Mouse (Mus musculus): ENCODE measurements at regions not wholly inside any gene's neighbourhood (a gene's known extent, or its start where the extent isn't known, plus 50 kb on each side); places are given as distances from the start of the nearest gene placed in this dataset.

DNA sequence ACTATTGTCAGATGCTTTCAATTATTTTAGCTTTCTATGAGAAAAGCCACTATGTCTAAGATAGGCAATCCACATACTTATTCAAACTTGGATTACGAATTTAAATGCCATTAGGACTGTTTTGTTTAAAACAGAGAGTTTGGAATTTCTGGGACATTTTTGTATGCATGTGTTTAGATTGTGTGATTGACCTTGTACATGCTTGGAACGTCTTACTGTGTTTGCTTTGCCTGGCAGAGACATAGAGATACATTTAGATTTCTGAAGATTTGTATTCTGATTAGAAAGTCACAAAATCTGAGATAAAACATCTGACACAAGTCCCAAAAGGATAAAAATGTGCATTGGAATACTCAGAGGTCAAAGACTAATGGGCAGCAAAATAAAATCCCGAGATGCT, 784.3 kb downstream of the Flrt2 start:
- Histone ChIP-seq H3K9ac (ENCODE audit: low read depth, low read length) (no peak overlapping the region), H3K4me1 (ENCODE audit: control insufficient read depth, insufficient read depth, low read length) (no peaks in the 10 kb centered on the region), H3K27me3 (replicated peaks; ENCODE audit: control insufficient read depth, insufficient read depth, low read length) (no peaks in the 10 kb centered on the region), H3K4me2 (ENCODE audit: low read depth, low read length) (no peak overlapping the region), H3K9me3 (ENCODE audit: control insufficient read depth, low read length) (no peaks in the 10 kb centered on the region), H3K27ac (ENCODE audit: low read length) (no peak overlapping the region), H3K36me3 (ENCODE audit: control insufficient read depth, insufficient read depth, low read length) (no peaks in the 10 kb centered on the region), H3K4me3 (ENCODE audit: low read length) (no peak overlapping the region)
- ATAC-seq: no peak
- WGBS: 35% methylated on average over 3 of the region's 3 CpGs

DNA sequence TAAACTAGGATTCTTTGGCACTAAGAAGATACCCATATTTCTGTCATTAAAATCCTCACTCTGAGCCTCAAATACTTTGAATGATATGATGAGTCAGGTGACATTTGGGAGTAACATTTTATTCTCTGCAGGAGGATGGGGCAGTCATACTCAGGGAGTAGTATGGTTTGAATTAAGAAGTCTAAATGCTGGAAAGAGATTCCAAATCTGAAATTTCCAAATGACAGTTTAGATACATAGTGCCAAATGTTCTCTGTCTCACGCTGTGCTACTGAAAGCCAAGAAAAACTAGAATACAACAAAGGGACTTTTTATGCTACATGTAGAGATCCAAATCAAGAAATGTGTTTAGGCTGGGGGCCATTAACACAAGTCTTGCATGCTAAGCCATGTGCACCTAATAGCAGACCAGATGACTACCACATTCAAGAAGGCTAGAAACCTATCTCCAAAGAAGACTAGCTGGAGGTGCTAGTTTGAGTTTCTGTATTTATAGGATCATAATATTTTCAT, 796.5 kb downstream of the Flrt2 start:
- Histone ChIP-seq H3K9me3 (ENCODE audit: control insufficient read depth, low read length) (no peaks in the 10 kb centered on the region), H3K9ac (ENCODE audit: low read depth, low read length) (no peak overlapping the region), H3K27me3 (replicated peaks; ENCODE audit: control insufficient read depth, insufficient read depth, low read length) (no peaks in the 10 kb centered on the region), H3K27ac (ENCODE audit: low read length) (no peak overlapping the region), H3K4me3 (ENCODE audit: low read length) (no peak overlapping the region), H3K36me3 (ENCODE audit: control insufficient read depth, insufficient read depth, low read length) (no peaks in the 10 kb centered on the region), H3K4me2 (ENCODE audit: low read depth, low read length) (no peak overlapping the region), H3K4me1 (ENCODE audit: control insufficient read depth, insufficient read depth, low read length) (no peaks in the 10 kb centered on the region)
- WGBS: 87% methylated on average over 1 of the region's 1 CpGs
- ATAC-seq: no peak

DNA sequence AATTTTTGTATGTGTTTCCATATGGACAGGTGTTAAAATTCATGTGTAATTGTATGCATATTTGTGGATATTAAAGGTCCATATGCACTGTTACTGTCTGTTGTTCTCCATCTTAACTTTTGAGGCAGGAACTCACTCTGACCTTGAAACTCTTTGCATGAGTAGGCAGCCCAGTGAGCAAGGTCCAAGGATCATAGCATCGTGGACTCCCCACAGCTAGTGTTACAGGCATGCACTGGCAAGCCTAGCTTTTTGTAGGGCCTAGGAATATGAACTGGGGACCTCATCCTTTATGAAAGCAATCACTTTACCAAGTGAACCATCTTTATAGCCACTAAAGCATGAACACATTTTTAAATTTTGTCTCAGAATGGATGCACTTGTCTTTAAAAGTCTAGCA, 817.6 kb downstream of the Flrt2 start:
- Histone ChIP-seq H3K36me3 (ENCODE audit: control insufficient read depth, insufficient read depth, low read length) (no peaks in the 10 kb centered on the region), H3K9me3 (ENCODE audit: control insufficient read depth, low read length) (no peaks in the 10 kb centered on the region), H3K9ac (ENCODE audit: low read depth, low read length) (no peak overlapping the region), H3K27ac (ENCODE audit: low read length) (no peak overlapping the region), H3K27me3 (replicated peaks; ENCODE audit: control insufficient read depth, insufficient read depth, low read length) (no peaks in the 10 kb centered on the region), H3K4me1 (ENCODE audit: control insufficient read depth, insufficient read depth, low read length) (no peaks in the 10 kb centered on the region), H3K4me2 (ENCODE audit: low read depth, low read length) (no peak overlapping the region), H3K4me3 (ENCODE audit: low read length) (no peak overlapping the region)
- 76% methylated on average over 1 of the region's 1 CpGs for WGBS
- ATAC-seq: no peak

DNA sequence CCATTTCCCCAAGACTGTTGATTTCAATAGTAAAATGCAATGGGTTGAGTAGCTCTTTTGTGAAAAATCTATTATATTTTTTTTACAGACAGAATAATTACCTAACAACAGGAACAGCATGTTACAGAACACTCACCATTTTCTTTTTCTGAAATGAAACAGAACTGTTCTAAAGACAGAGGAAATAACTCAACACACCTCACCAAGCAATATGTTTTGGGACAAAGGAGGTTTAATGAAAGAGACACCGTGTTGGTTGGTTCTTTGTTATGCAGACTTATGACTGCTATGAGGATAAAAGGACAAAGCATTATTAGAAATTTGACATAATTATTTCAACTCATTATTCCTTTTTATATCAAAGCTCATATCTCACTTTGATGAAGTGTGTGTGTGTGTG, 866.8 kb downstream of the Flrt2 start:
- H3K27ac ChIP-seq (ENCODE audit: low read length): no peak overlapping the region
- no peaks in the 10 kb centered on the region for H3K36me3 ChIP-seq (ENCODE audit: control insufficient read depth, insufficient read depth, low read length)
- H3K4me3 ChIP-seq (ENCODE audit: low read length): no peak overlapping the region
- H3K27me3 ChIP-seq (replicated peaks; ENCODE audit: control insufficient read depth, insufficient read depth, low read length): no peaks in the 10 kb centered on the region
- no peaks in the 10 kb centered on the region for H3K9me3 ChIP-seq (ENCODE audit: control insufficient read depth, low read length)
- H3K9ac ChIP-seq (ENCODE audit: low read depth, low read length): no peak overlapping the region
- no peak overlapping the region for H3K4me2 ChIP-seq (ENCODE audit: low read depth, low read length)
- no peak for ATAC-seq
- 79% methylated on average over 1 of the region's 1 CpGs for WGBS
- H3K4me1 ChIP-seq (ENCODE audit: control insufficient read depth, insufficient read depth, low read length): no peaks in the 10 kb centered on the region

DNA sequence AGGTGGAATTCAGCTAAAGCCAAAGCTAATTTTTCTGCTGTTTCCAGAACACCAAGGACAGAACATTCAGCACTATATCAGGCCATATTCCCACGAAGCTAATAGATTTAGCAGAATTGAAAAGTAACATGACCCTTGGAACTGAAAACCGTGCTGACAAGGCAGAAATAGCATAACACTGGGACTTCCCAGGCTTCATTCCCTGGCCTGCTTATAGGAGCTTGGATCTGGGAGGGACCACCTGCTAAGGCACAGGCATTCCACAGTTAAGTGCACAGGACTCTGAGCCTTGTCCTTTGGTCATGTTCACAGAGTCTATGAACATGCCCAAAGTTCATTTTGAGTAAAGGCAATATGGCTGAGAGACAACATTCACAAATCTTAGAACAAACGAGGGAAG, 902.8 kb downstream of the Flrt2 start:
- no peak overlapping the region for H3K9ac ChIP-seq (ENCODE audit: low read depth, low read length)
- no peaks in the 10 kb centered on the region for H3K27me3 ChIP-seq (replicated peaks; ENCODE audit: control insufficient read depth, insufficient read depth, low read length)
- no peaks in the 10 kb centered on the region for H3K4me1 ChIP-seq (ENCODE audit: control insufficient read depth, insufficient read depth, low read length)
- ATAC-seq: no peak
- H3K27ac ChIP-seq (ENCODE audit: low read length): no peak overlapping the region
- no peaks in the 10 kb centered on the region for H3K36me3 ChIP-seq (ENCODE audit: control insufficient read depth, insufficient read depth, low read length)
- no peak overlapping the region for H3K4me3 ChIP-seq (ENCODE audit: low read length)
- WGBS: 47% methylated on average over 3 of the region's 3 CpGs
- H3K9me3 ChIP-seq (ENCODE audit: control insufficient read depth, low read length): no peaks in the 10 kb centered on the region
- H3K4me2 ChIP-seq (ENCODE audit: low read depth, low read length): no peak overlapping the region

DNA sequence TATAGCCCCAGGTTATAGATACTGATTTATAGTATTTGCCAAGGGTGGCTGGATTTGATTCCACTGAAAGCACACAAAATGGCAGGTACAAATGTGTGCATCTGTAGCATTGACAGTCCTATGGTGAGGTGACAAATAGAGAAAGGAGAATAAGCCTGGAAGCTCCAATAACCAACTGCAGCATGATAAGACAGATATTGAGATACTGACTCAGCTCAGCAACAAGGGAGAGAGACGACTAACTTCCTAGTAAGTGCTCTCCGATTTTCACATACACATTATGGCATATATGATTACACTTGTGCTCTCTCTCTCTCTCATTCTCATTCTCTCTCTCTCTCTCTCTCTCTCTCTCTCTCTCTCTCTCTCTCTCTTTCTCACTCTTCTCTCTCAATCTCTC, 923.1 kb downstream of the Flrt2 start:
- Histone ChIP-seq H3K9me3 (ENCODE audit: control insufficient read depth, low read length) (no peaks in the 10 kb centered on the region), H3K27ac (ENCODE audit: low read length) (no peak overlapping the region), H3K27me3 (replicated peaks; ENCODE audit: control insufficient read depth, insufficient read depth, low read length) (no peaks in the 10 kb centered on the region), H3K4me2 (ENCODE audit: low read depth, low read length) (no peak overlapping the region), H3K4me1 (ENCODE audit: control insufficient read depth, insufficient read depth, low read length) (no peaks in the 10 kb centered on the region), H3K9ac (ENCODE audit: low read depth, low read length) (no peak overlapping the region), H3K36me3 (ENCODE audit: control insufficient read depth, insufficient read depth, low read length) (no peaks in the 10 kb centered on the region), H3K4me3 (ENCODE audit: low read length) (no peak overlapping the region)
- 81% methylated on average over 2 of the region's 2 CpGs for WGBS
- no peak for ATAC-seq

DNA sequence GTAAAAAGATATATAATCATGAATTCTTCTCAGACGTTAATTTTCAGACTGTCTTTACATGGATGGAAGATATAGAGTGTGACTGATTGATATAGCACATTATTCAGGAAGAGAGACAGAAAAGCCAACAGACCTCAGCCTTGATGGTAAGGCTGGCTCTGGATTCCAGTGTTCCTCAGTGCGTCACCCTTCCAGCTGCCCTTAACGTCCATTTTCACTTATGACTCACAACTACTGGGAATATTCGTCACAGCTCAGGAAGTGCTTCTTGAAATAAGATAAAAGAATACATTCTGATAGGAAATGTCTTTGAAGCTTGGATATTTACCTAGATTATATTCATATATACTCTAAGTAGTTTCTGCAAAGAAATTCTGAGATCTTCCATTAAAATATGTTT, 923.8 kb downstream of the Flrt2 start:
- Histone ChIP-seq H3K4me1 (ENCODE audit: control insufficient read depth, insufficient read depth, low read length) (no peaks in the 10 kb centered on the region), H3K27ac (ENCODE audit: low read length) (no peak overlapping the region), H3K9me3 (ENCODE audit: control insufficient read depth, low read length) (no peaks in the 10 kb centered on the region), H3K27me3 (replicated peaks; ENCODE audit: control insufficient read depth, insufficient read depth, low read length) (no peaks in the 10 kb centered on the region), H3K9ac (ENCODE audit: low read depth, low read length) (no peak overlapping the region), H3K36me3 (ENCODE audit: control insufficient read depth, insufficient read depth, low read length) (no peaks in the 10 kb centered on the region), H3K4me2 (ENCODE audit: low read depth, low read length) (no peak overlapping the region), H3K4me3 (ENCODE audit: low read length) (no peak overlapping the region)
- ATAC-seq: no peak
- 81% methylated on average over 4 of the region's 4 CpGs for WGBS

DNA sequence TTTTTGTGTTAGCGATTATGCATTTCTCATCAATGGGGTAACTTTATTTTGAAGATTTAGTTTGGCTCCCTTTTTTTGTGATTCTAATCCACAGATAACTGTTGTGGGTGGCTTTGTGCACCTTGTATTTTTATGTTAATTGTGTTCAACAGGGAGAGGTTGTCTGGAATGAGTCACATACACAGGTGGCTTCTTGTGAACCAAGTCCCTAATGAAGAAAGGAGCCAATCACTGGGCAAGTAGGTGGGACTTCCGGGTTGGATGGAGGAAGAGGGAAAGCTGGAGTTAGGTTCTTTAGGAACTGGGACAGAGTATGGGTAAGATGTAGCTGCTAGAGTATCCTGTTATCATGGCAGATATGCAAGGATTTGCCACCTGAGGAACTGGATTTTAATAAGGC, 925.2 kb downstream of the Flrt2 start:
- H3K36me3 ChIP-seq (ENCODE audit: control insufficient read depth, insufficient read depth, low read length): no peaks in the 10 kb centered on the region
- H3K4me3 ChIP-seq (ENCODE audit: low read length): no peak overlapping the region
- WGBS: 98% methylated on average over 2 of the region's 2 CpGs

More for the DNA sequence above, 925.2 kb downstream of the Flrt2 start:
- H3K27me3 ChIP-seq (replicated peaks; ENCODE audit: control insufficient read depth, insufficient read depth, low read length): no peaks in the 10 kb centered on the region
- H3K9me3 ChIP-seq (ENCODE audit: control insufficient read depth, low read length): no peaks in the 10 kb centered on the region
- no peak overlapping the region for H3K4me2 ChIP-seq (ENCODE audit: low read depth, low read length)
- no peak overlapping the region for H3K27ac ChIP-seq (ENCODE audit: low read length)
- no peaks in the 10 kb centered on the region for H3K4me1 ChIP-seq (ENCODE audit: control insufficient read depth, insufficient read depth, low read length)
- ATAC-seq: no peak
- no peak overlapping the region for H3K9ac ChIP-seq (ENCODE audit: low read depth, low read length)

Measured in intestine, embryonic 16.5 days (tissue).